23 mouse cellular contexts compared by ENCODE assay signal in the genomic region with DNA sequence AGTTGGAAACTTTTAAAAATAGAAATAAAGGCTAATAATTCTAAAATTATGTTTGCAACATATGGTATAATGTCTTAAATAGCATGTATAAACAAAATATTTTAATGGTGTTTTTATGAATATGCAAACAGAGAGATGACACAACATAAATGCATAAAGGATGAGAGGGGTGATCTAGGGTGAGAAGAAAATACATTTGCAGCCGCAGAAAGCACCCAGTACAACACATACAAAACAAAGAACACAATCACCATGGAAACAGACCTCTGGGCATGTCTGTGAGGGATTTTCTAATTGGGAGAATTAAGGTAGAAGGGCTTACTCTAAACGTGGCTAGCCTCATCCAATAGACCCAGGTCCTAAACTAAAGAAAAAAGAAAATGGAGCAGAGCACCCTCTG.
DNase-seq lines count a peak whose midpoint lies in the region; ATAC-seq and TF ChIP-seq lines count a peak whose summit lies in the region.
"Had no signal": no experiment of that assay in that cellular context is flagged by ENCODE, and none has a peak within 500 bp of the region (broad histone marks: within the 10 kb centered on the region; RNA-seq: fewer than 3 reads in every experiment).

No protein-coding gene starts in this region.

- H3K9ac ChIP-seq in kidney, embryonic 14.5 days (ENCODE audit: low read depth, low read length): no peak overlapping the region
- H3K9ac ChIP-seq in kidney, embryonic 16.5 days (replicated peaks; ENCODE audit: low read length): no peak overlapping the region
- H3K9ac ChIP-seq: embryonic facial prominence, embryonic 13.5 days; embryonic facial prominence, embryonic 15.5 days; forebrain, embryonic 12.5 days; forebrain, embryonic 15.5 days had no signal

- no peak for DNase-seq in kidney, adult 18-20 months
- no peak for DNase-seq in kidney, postnatal 25 days
- DNase-seq in testis, postnatal 10 days (ENCODE audit: low spot score): no peak
- DNase-seq in left cerebral cortex, adult 9 months (ENCODE audit: low spot score in 2 of 2): no peak
- DNase-seq: adrenal gland, adult 2 months; adrenal gland, postnatal 10 days; adrenal gland, postnatal 25 days; cerebellum, adult 11 months; cerebellum, adult 18-20 months; cerebellum, adult 8-10 months; cerebellum, adult 9-11 months; cerebellum, postnatal 14 days; cerebellum, postnatal 36 days; embryo, embryonic 11 days had no signal

- H3K4me1 ChIP-seq in kidney, embryonic 14.5 days (ENCODE audit: control insufficient read depth, insufficient read depth, low read length): no peaks in the 10 kb centered on the region
- no peaks in the 10 kb centered on the region for H3K4me1 ChIP-seq in kidney, embryonic 16.5 days (ENCODE audit: insufficient read depth, low read length)
- H3K4me1 ChIP-seq in testis, adult 2 months (ENCODE audit: control insufficient read depth, insufficient read depth, low read length): no peaks in the 10 kb centered on the region
- H3K4me1 ChIP-seq: embryonic facial prominence, embryonic 13.5 days; embryonic facial prominence, embryonic 15.5 days; forebrain, embryonic 10.5 days; forebrain, embryonic 12.5 days; forebrain, embryonic 15.5 days had no signal

- peak overlapping the region; percentile 52; the same call in 1 of the 2 replicates for H3K27ac ChIP-seq in kidney, embryonic 14.5 days (ENCODE audit: low read depth, low read length)
- H3K27ac ChIP-seq in kidney, embryonic 16.5 days (ENCODE audit: low read length): peak overlapping the region; percentile 30; the same call in 1 of the 2 replicates
- H3K27ac ChIP-seq in testis, adult 2 months (ENCODE audit: control insufficient read depth, insufficient read depth, low read depth, low read length): no peak overlapping the region
- H3K27ac ChIP-seq: embryonic facial prominence, embryonic 13.5 days; embryonic facial prominence, embryonic 15.5 days; forebrain, embryonic 10.5 days; forebrain, embryonic 12.5 days; forebrain, embryonic 15.5 days had no signal

- WGBS in kidney, embryonic 14.5 days: 60% methylated on average over 2 of the region's 2 CpGs
- WGBS in kidney, embryonic 16.5 days: 59% methylated on average over 2 of the region's 2 CpGs

- no peaks in the 10 kb centered on the region for H3K9me3 ChIP-seq in kidney, embryonic 14.5 days (ENCODE audit: control insufficient read depth, low read length)
- no peaks in the 10 kb centered on the region for H3K9me3 ChIP-seq in kidney, embryonic 16.5 days (ENCODE audit: low read length)
- H3K9me3 ChIP-seq: embryonic facial prominence, embryonic 13.5 days; embryonic facial prominence, embryonic 15.5 days; forebrain, embryonic 10.5 days; forebrain, embryonic 12.5 days; forebrain, embryonic 15.5 days had no signal

- no peak overlapping the region for H3K4me2 ChIP-seq in kidney, embryonic 14.5 days (replicated peaks; ENCODE audit: low read depth, low read length)
- no peak overlapping the region for H3K4me2 ChIP-seq in kidney, embryonic 16.5 days (replicated peaks; ENCODE audit: low read depth, low read length)
- H3K4me2 ChIP-seq: embryonic facial prominence, embryonic 13.5 days; embryonic facial prominence, embryonic 15.5 days; forebrain, embryonic 12.5 days; forebrain, embryonic 15.5 days had no signal

- no peak for TF ChIP-seq POLR2A in testis, adult 2 months (IDR thresholded peaks at IDR 0.05; ENCODE audit: control insufficient read depth, low read depth, low read length)

- H3K27me3 ChIP-seq in kidney, embryonic 14.5 days (ENCODE audit: control insufficient read depth, insufficient read depth, low read length): no peaks in the 10 kb centered on the region
- no peaks in the 10 kb centered on the region for H3K27me3 ChIP-seq in kidney, embryonic 16.5 days (ENCODE audit: insufficient read depth, low read length)
- H3K27me3 ChIP-seq in testis, adult 2 months (ENCODE audit: control insufficient read depth, insufficient read depth, low read length): no peaks in the 10 kb centered on the region
- H3K27me3 ChIP-seq: embryonic facial prominence, embryonic 13.5 days; embryonic facial prominence, embryonic 15.5 days; forebrain, embryonic 12.5 days; forebrain, embryonic 15.5 days had no signal

- ATAC-seq in kidney, embryonic 14.5 days (ENCODE audit: low FRiP score, low TSS enrichment): peak; percentile 79
- 0 out of 2 replicates have a peak, but pooled peaks have one; percentile 39 for ATAC-seq in kidney, embryonic 16.5 days (ENCODE audit: low FRiP score, low TSS enrichment)
- ATAC-seq: forebrain, embryonic 15.5 days had no signal

- H3K36me3 ChIP-seq in kidney, embryonic 14.5 days (ENCODE audit: control insufficient read depth, insufficient read depth, low read length): no peaks in the 10 kb centered on the region
- H3K36me3 ChIP-seq in kidney, embryonic 16.5 days (ENCODE audit: insufficient read depth, low read length): no peaks in the 10 kb centered on the region
- H3K36me3 ChIP-seq in testis, adult 2 months (ENCODE audit: control insufficient read depth, insufficient read depth, low read length): no peaks in the 10 kb centered on the region
- H3K36me3 ChIP-seq: embryonic facial prominence, embryonic 13.5 days; embryonic facial prominence, embryonic 15.5 days; forebrain, embryonic 10.5 days; forebrain, embryonic 12.5 days; forebrain, embryonic 15.5 days had no signal

- no peak for TF ChIP-seq CTCF in testis, adult 2 months (IDR thresholded peaks at IDR 0.05; ENCODE audit: control insufficient read depth, insufficient read depth, insufficient replicate concordance, low read depth, low read length)

- no peak overlapping the region for H3K4me3 ChIP-seq in kidney, embryonic 14.5 days (ENCODE audit: low read length)
- no peak overlapping the region for H3K4me3 ChIP-seq in kidney, embryonic 16.5 days (ENCODE audit: low read length)
- peak overlapping the region; percentile 42; the same call in 1 of the 2 replicates for H3K4me3 ChIP-seq in testis, adult 2 months (ENCODE audit: control insufficient read depth, low read depth, low read length)
- H3K4me3 ChIP-seq: embryonic facial prominence, embryonic 13.5 days; embryonic facial prominence, embryonic 15.5 days; erythroblast, embryonic 14.5 days; forebrain, embryonic 10.5 days; forebrain, embryonic 12.5 days; forebrain, embryonic 15.5 days had no signal
